Mouse (Mus musculus) cerebellum, adult 2 months (tissue): Measurements from ENCODE around the gene Tcaf1.

Source experiments
- CTCF ChIP-seq: fragments of 200-500 bp; IDR thresholded peaks from 2 replicates; pipeline ENCODE4 v1.5.1; 2011; ENCODE audit warnings: low read depth, mild to moderate bottlenecking, control low read depth, low read length, moderate library complexity, borderline replicate concordance; ENCODE audit not compliant: insufficient read depth
- POLR2A ChIP-seq: fragments of 200-500 bp; IDR thresholded peaks from 2 replicates; pipeline ENCODE4 v1.6.1; 2011; ENCODE audit warnings: low read length, control low read depth, borderline replicate concordance; ENCODE audit not compliant: insufficient read depth

DNA sequence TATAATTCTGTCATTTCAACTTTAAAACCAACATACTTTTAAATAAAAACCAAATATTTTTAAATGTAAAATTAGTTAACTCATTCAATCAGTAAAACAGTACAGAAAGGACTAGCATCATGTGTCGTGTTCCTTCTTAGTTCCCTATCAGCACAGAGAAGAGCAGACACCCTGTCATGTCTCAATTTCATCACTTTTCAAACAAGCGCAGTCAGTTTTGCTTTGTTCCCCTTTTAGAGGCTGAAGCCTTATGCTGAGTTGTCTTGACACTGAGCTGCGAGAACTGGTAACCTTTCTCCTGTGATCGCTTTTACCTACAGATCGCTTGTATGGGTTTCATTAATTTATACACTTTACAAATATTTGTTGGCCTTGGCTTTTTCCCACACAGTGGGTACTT lies 75.5 kb downstream of the Tcaf1 start:
- TF ChIP-seq CTCF (no peak), POLR2A (no peak)
